Mouse (Mus musculus) MEL-GATA-1-ER (cell line): ENCODE measurements around the gene Babam2.
"Not testable (repeated sequence)": the region's sequence is repeated elsewhere in the genome, so short reads cannot be mapped to it uniquely, and the experiment has no call there.

Experiments used
- DNase-seq: peaks from one replicate; pipeline ENCODE4 v3.0.0-alpha.2; 2012; ENCODE audit warnings: low read depth; ENCODE audit errors: extremely low read depth

Babam2 gene

GRCm38 (mm10) chr5:31828747-31829146 is 131.3 kb downstream of the Babam2 start:
- DNase-seq, result no peak

DNA sequence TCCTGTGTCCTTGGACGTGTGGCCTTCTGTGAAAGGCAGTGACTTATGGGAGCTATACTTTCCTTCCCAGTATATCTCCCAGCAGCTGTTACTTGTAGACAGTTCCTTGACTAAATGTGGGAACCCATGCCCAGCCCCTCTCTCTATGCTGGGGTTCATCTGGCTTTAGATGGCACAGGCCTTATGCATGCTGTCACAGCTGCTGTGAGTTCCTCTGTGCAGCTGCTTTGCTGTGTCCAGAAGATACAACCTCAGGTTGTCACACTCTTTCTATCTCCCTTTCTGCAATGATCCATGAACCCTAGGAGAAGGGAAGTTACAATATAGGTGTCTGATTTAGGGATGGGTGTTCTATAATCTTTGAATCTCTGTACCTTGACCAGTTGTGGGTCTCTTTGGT is 132.1 kb downstream of the Babam2 start:
- DNase-seq, result no peak

- DNase-seq, result no peak
Measured at GRCm38 (mm10) chr5:31831587-31831986, 134.1 kb downstream of the Babam2 start.

GRCm38 (mm10) chr5:31835691-31836090 is 138.2 kb downstream of the Babam2 start:
- no peak for DNase-seq

DNA sequence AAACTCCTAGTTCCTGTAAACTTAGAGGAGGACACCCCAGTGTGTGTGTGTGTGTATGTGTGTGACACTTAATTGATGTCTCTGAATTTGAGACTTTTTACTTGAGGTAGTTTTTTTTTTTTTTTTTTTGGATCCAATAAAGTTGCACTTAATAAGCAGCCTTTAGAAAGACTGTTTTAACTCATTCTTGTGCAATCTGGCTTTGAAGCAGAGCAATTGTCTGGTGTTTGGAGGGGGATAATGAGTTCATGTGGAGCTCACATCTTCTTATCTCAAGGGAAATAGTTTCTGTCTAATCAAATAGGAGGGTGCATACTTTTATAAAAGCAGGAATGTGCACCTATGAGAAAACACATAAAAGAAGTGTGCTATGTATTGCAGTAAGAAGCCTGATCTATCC is 142.5 kb downstream of the Babam2 start:
- no peak for DNase-seq

DNA sequence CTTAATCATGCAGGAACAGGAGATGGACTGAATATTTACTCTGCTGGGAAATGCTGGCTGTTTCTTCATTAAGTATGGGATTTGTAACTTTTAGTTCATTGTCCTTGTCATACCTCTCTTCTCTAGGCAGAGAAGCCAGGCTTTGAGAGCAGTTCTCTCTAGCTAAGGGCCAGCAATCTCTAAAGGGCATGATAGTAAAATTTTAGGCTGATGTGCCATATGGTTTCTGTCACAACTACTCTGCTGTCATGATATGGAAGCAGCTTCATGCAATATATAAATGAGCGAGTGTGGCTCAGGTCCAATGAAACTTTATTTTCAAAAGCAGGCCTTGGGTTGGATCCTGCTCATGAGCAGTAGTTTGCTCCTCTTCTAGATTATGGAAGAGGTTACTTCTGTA is 142.9 kb downstream of the Babam2 start:
- DNase-seq, result no peak

DNA sequence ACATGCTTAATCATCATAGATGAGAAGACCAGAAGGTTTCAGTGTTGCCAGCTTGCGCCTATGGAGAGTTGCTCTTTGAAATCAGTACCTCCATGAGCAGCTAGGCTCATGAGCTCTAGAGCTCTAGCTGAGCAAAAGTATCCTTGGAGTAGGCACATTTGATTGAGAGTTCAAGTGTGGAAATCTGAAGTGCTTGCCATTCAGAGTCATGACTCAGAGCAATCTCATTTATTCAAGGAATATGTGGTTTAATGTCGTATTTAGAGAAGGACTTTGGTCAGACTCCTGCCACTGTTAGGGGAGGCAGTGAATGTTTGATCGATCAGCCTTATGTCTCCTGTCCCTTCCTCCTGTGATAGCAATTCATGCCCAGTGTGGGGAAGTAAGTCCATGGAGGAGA is 147.4 kb downstream of the Babam2 start:
- DNase-seq, result no peak

DNA sequence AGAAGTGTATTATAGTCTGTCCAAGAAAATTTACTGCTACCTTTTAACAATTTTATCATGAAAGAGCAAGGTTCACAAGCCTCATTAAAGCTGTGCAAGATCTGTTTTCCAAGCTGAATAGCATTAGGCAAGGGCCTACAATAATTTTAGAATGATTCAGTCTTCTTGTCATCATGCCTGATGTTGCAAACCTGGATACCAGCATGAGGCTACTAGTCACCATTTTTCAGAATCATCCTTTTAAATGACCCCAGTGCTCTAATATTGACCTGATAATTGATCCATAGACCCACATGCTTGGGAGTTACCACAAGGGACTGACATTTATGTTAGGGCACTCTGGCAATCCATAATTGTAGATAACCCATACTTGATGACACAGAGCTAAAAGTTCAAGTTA is 149.5 kb downstream of the Babam2 start:
- DNase-seq, result no peak

GRCm38 (mm10) chr5:31848995-31849394 is 151.5 kb downstream of the Babam2 start:
- DNase-seq, result no peak

GRCm38 (mm10) chr5:31852786-31853185 is 155.3 kb downstream of the Babam2 start:
- no peak for DNase-seq

- no peak for DNase-seq
Measured at GRCm38 (mm10) chr5:31853831-31854230, 156.3 kb downstream of the Babam2 start.

DNA sequence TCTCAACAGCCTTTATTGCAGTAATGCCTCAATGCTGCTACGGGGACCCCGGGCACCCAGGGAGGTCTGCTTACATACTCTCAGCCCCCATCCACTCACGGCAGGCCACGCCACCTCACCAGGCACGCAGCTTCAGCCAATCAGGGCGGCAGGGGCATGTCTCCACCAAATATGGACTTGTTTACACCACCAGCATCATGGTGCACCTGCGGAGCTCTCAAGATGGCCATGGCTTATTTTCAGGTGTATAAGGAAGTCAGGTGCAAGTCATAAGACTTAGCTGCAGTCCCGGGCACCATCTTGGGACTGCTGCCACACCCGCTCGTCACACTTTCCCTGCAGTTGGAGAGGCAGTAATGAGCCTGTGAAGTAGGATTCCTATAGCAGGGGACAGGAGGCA is 161.4 kb downstream of the Babam2 start:
- not testable (repeated sequence) for DNase-seq

GRCm38 (mm10) chr5:31860426-31860825 is 162.9 kb downstream of the Babam2 start:
- DNase-seq, result no peak

DNA sequence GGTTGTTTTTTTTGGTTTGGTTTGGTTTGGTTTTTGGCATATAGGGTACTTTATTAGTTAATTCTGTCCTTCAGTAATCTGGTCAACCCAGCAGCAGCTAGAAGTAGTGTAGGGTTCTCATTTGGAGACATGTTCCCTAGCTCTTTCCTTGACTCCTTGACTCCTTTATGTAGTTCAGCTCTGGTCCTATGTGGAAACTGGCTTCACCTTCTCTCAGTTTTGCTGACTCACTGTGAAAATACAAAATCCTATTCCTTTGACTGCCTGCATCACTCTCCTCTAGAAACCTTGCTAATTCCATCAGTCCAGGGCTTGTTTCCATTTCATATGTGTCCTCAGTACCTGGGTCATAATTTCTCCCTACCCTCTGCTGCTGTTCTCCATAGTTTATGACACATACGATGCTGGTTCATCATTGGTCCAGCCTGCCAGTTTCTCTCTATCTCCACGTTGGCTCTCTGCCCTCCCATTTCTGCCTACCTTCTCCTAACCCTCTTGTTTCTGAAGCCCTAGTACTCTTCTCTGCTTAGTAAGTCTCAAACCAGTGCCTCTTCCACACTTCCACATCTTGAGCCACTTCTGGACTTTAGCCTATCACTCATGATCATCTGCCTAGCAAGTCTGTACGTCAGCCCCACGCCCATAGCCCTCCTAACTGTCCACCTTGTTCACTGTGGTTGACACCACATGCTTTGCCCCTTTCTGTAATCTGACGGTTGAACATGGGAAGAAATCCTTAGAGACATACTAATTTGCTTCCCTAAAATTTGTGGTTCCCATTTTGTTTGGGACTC is 163.5 kb downstream of the Babam2 start:
- no peak for DNase-seq

- DNase-seq, result no peak
Measured at GRCm38 (mm10) chr5:31862753-31863468, 165.4 kb downstream of the Babam2 start.

- no peak for DNase-seq
Measured at GRCm38 (mm10) chr5:31864095-31864494, 166.6 kb downstream of the Babam2 start.

GRCm38 (mm10) chr5:31866071-31866470 is 168.6 kb downstream of the Babam2 start:
- no peak for DNase-seq

GRCm38 (mm10) chr5:31870856-31871520 is 173.5 kb downstream of the Babam2 start:
- no peak for DNase-seq

DNA sequence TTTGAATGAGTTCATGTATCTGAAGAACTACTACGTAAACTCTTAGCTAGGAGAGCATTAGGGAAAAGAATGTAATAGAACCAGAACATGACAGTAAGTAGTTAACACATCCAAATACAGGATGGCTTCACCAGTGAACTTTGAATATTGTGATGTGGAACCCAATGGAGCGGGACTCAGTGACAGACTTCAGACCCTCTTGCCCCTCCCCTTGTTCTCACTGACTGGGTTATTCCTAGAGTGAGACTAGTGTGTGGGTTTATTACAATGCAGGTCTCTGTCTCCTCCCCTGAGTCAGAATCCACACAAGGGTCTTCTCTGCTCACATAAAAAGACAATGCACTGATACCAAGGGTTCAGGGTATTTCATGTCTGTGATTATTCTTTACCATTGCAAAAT is 175.8 kb downstream of the Babam2 start:
- DNase-seq, result no peak

GRCm38 (mm10) chr5:31874543-31874942 is 177.1 kb downstream of the Babam2 start:
- DNase-seq, result no peak

DNA sequence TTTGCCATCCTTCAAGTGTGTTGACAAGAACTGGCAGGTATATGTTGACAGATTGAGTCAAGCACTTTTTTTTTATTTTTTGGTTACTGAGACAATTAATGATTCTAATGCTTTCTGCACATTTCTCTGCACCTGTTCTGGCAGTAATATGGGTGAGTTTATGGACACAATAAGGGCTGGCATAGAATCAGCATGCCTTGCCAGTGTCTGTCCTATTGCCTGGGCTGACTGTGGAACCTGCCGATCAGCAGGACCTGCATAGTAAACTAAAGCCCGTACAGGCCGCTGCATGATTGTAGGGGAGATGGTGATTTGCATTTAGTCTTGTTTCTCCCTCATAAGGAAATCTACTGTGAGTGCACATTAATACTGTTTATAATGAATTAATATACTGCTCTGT is 178.0 kb downstream of the Babam2 start:
- no peak for DNase-seq

GRCm38 (mm10) chr5:31876216-31876974 is 178.9 kb downstream of the Babam2 start:
- no peak for DNase-seq
